Mouse (Mus musculus) thymus, adult 2 months (tissue): ENCODE measurements around the gene Atp12a. TPM values are rescaled to one million over a fixed set of nuclear protein-coding genes. Genes with fewer than 3 reads are reported as not detected.

ENCODE experiments used
- DNase-seq: peaks from one replicate; pipeline ENCODE4 v3.0.0; 2021
- H3K27ac ChIP-seq: fragments of 200-500 bp; 2 replicates; pipeline ENCODE4 v1.5.1; 2012; ENCODE audit warnings: low read length, control low read depth; ENCODE audit not compliant: control insufficient read depth, insufficient read depth
- H3K27me3 ChIP-seq: fragments of 200-500 bp; 2 replicates; pipeline ENCODE4 v1.6.1; 2012; ENCODE audit warnings: mild to moderate bottlenecking, low read length, moderate library complexity, mixed read lengths; ENCODE audit not compliant: control insufficient read depth, insufficient read depth
- H3K36me3 ChIP-seq: fragments of 200-500 bp; 2 replicates; pipeline ENCODE4 v1.6.1; 2012; ENCODE audit warnings: mild to moderate bottlenecking, low read length, moderate library complexity; ENCODE audit not compliant: control insufficient read depth, insufficient read depth
- H3K4me1 ChIP-seq: fragments of 200-500 bp; replicated peaks from 2 replicates; pipeline ENCODE4 v1.6.1; 2012; ENCODE audit warnings: low read length; ENCODE audit not compliant: control insufficient read depth, insufficient read depth
- H3K4me3 ChIP-seq: fragments of 200-500 bp; 2 replicates; pipeline ENCODE4 v1.5.1; 2012; ENCODE audit warnings: mild to moderate bottlenecking, low read length, control low read depth, moderate library complexity; ENCODE audit not compliant: control insufficient read depth, insufficient read depth
- CTCF ChIP-seq: fragments of 200-500 bp; IDR thresholded peaks from 2 replicates; pipeline ENCODE4 v1.5.1; 2012; ENCODE audit warnings: mild to moderate bottlenecking, control low read depth, low read length, moderate library complexity, borderline replicate concordance; ENCODE audit not compliant: control insufficient read depth, poor library complexity, insufficient read depth; ENCODE audit errors: extremely low read depth
- POLR2A ChIP-seq: fragments of 200-500 bp; IDR thresholded peaks from 2 replicates; pipeline ENCODE4 v1.6.1; 2012; ENCODE audit warnings: mild to moderate bottlenecking, low read length, control low read depth, moderate library complexity; ENCODE audit not compliant: control insufficient read depth, poor library complexity, insufficient read depth; ENCODE audit errors: extremely low read depth
- WGBS: fragments of 180-500 bp; shearing (Covaris S2); methylation state at CpG from one replicate; pipeline ENCODE4 v1.1.7; 2018; 5-methylcytosine and 5-hydroxymethylcytosine counted together
- polyA plus RNA-seq: library from polyadenylated mRNA; depleted of rRNA; stranded (reverse); fragments of >200 nt; gene quantifications from 2 replicates; pipeline ENCODE4 v1.2.3, GENCODE M21; 2012

Atp12a gene
- polyA plus RNA-seq, 1 experiment = 0.69 TPM

GRCm38 (mm10) chr14:56368834-56369233 lies 4.0 kb downstream of the Atp12a start:
- no peaks in the 10 kb centered on the region; the same call in 1 of the 2 replicates for H3K27me3 ChIP-seq
- no peak overlapping the region for H3K4me3 ChIP-seq
- no peaks in the 10 kb centered on the region for H3K36me3 ChIP-seq
- peak; percentile 42 for DNase-seq
- TF ChIP-seq CTCF (no peak), POLR2A (no peak)
- no peaks in the 10 kb centered on the region for H3K4me1 ChIP-seq
- H3K27ac ChIP-seq = no peak overlapping the region
- WGBS = 62% methylated on average over 3 of the region's 3 CpGs

- TF ChIP-seq CTCF = no peak
- no peak for TF ChIP-seq POLR2A
- Histone ChIP-seq H3K4me3 (no peak overlapping the region), H3K4me1 (no peaks in the 10 kb centered on the region), H3K27me3 (no peaks in the 10 kb centered on the region), H3K27ac (no peak overlapping the region), H3K36me3 (no peaks in the 10 kb centered on the region)
- peak; percentile 72 for DNase-seq
- WGBS = under 1% methylated on average over 6 of the region's 6 CpGs
Observed at GRCm38 (mm10) chr14:56375731-56376130, 10.9 kb downstream of the Atp12a start.

GRCm38 (mm10) chr14:56377745-56378144 lies 12.9 kb downstream of the Atp12a start:
- no peak for TF ChIP-seq POLR2A
- TF ChIP-seq CTCF = no peak
- H3K27ac ChIP-seq = no peak overlapping the region

GRCm38 (mm10) chr14:56379336-56379735 lies 14.5 kb downstream of the Atp12a start:
- Histone ChIP-seq H3K27me3 (no peaks in the 10 kb centered on the region), H3K4me3 (no peak overlapping the region), H3K36me3 (no peaks in the 10 kb centered on the region), H3K27ac (no peak overlapping the region), H3K4me1 (no peaks in the 10 kb centered on the region)
- no peak for TF ChIP-seq CTCF
- TF ChIP-seq POLR2A = no peak
- WGBS = 81% methylated on average over 9 of the region's 9 CpGs
- no peak for DNase-seq

More at GRCm38 (mm10) chr14:56377745-56378144, 12.9 kb downstream of the Atp12a start:
- no peaks in the 10 kb centered on the region for H3K4me1 ChIP-seq
- no peak overlapping the region for H3K4me3 ChIP-seq
- H3K36me3 ChIP-seq = no peaks in the 10 kb centered on the region
- DNase-seq = no peak
- H3K27me3 ChIP-seq = no peaks in the 10 kb centered on the region

GRCm38 (mm10) chr14:56382366-56382765 lies 17.5 kb downstream of the Atp12a start:
- no peaks in the 10 kb centered on the region for H3K36me3 ChIP-seq
- no peaks in the 10 kb centered on the region for H3K27me3 ChIP-seq
- no peak overlapping the region for H3K27ac ChIP-seq
- H3K4me3 ChIP-seq = no peak overlapping the region
- no peak for DNase-seq
- TF ChIP-seq POLR2A (no peak), CTCF (no peak)
- 84% methylated on average over 4 of the region's 4 CpGs for WGBS
- H3K4me1 ChIP-seq = no peaks in the 10 kb centered on the region

- Histone ChIP-seq H3K4me1 (no peaks in the 10 kb centered on the region), H3K27me3 (no peaks in the 10 kb centered on the region), H3K27ac (no peak overlapping the region), H3K36me3 (no peaks in the 10 kb centered on the region), H3K4me3 (no peak overlapping the region)
- TF ChIP-seq POLR2A = no peak
- no peak for TF ChIP-seq CTCF
- 91% methylated on average over 3 of the region's 3 CpGs for WGBS
- no peak for DNase-seq
Observed at GRCm38 (mm10) chr14:56390247-56390646, 25.4 kb downstream of the Atp12a start.

- 11% methylated on average over 2 of the region's 2 CpGs for WGBS
- Histone ChIP-seq H3K27ac (no peak overlapping the region), H3K36me3 (no peaks in the 10 kb centered on the region), H3K4me1 (no peaks in the 10 kb centered on the region), H3K27me3 (no peaks in the 10 kb centered on the region), H3K4me3 (no peak overlapping the region)
- no peak for DNase-seq
- TF ChIP-seq CTCF (no peak), POLR2A (no peak)
Observed at GRCm38 (mm10) chr14:56393704-56394312, 28.9 kb downstream of the Atp12a start.
